Mouse (Mus musculus) midbrain, postnatal 0 days (tissue): ENCODE data around the gene Pitpnm3. TPM values are rescaled to one million over a fixed set of nuclear protein-coding genes. Genes with fewer than 3 reads are reported as not detected.

Experiments
- ATAC-seq: fragments of 200-750 bp; cut with Nextera tagmentation; 2 replicates; pipeline ENCODE4 v1.8.0; 2017; ENCODE audit warnings: moderate number of reproducible peaks, mild to moderate bottlenecking, moderate TSS enrichment, moderate library complexity; ENCODE audit not compliant: low FRiP score
- DNase-seq: peaks from one replicate; pipeline ENCODE4 v3.0.0-alpha.2; 2015; ENCODE audit warnings: low spot score
- H3K27ac ChIP-seq: fragments of 300-500 bp; sonication (generic); 2 replicates; pipeline ENCODE4 v1.5.1; 2014; ENCODE audit warnings: low read depth, mild to moderate bottlenecking, low read length, mixed read lengths
- H3K27me3 ChIP-seq: fragments of 300-500 bp; sonication (generic); 2 replicates; pipeline ENCODE4 v1.6.1; 2014; ENCODE audit warnings: low read length, control low read depth, mixed read lengths; ENCODE audit not compliant: insufficient read depth
- H3K36me3 ChIP-seq: fragments of 300-500 bp; sonication (generic); 2 replicates; pipeline ENCODE4 v1.6.1; 2014; ENCODE audit warnings: low read length, control low read depth, mixed read lengths; ENCODE audit not compliant: insufficient read depth
- H3K4me1 ChIP-seq: fragments of 300-500 bp; sonication (generic); 2 replicates; pipeline ENCODE4 v1.6.1; 2014; ENCODE audit warnings: mild to moderate bottlenecking, control low read depth, antibody characterized with exemption, low read length, mixed read lengths; ENCODE audit not compliant: insufficient read depth
- H3K4me2 ChIP-seq: fragments of 300-500 bp; sonication (generic); 2 replicates; pipeline ENCODE4 v1.6.1; 2014; ENCODE audit warnings: low read depth, mild to moderate bottlenecking, low read length, mixed read lengths; ENCODE audit not compliant: poor library complexity, severe bottlenecking
- H3K4me3 ChIP-seq: fragments of 300-500 bp; sonication (generic); 2 replicates; pipeline ENCODE4 v1.5.1; 2014; ENCODE audit warnings: low read depth, mild to moderate bottlenecking, low read length, moderate library complexity
- H3K9ac ChIP-seq: fragments of 300-500 bp; sonication (generic); replicated peaks from 2 replicates; pipeline ENCODE4 v1.6.1; 2014; ENCODE audit warnings: mild to moderate bottlenecking, low read length, moderate library complexity, mixed read lengths; ENCODE audit not compliant: poor library complexity, severe bottlenecking
- H3K9me3 ChIP-seq: fragments of 300-500 bp; sonication (generic); 2 replicates; pipeline ENCODE4 v1.6.1; 2016; ENCODE audit warnings: low read length, control low read depth
- CTCF ChIP-seq: IDR thresholded peaks from 2 replicates; pipeline ENCODE4 v1.5.1; 2016; ENCODE audit warnings: antibody characterized with exemption, mild to moderate bottlenecking
- WGBS: fragments of 180-500 bp; shearing (Covaris S2); extraction: QIAGEN DNeasy Blood & Tissue Kit; methylation state at CpG from one replicate; pipeline ENCODE4 v1.1.7; 2014; 5-methylcytosine and 5-hydroxymethylcytosine counted together
- polyA plus RNA-seq: library from polyadenylated mRNA; unstranded; fragments of >200 nt; fragmentation: Nextera tagmentation; extraction: Ambion mirVana; gene quantifications from 2 replicates; pipeline ENCODE4 v1.2.1, GENCODE M21; 2015
- total RNA-seq: library from RNA; depleted of rRNA; stranded (reverse); fragments of >200 nt; gene quantifications from 2 replicates; pipeline ENCODE4 v1.2.3, GENCODE M21; 2014

The Pitpnm3 gene
- total and polyA plus RNA-seq, 2 experiments from 2014 or later = 7.9 to 33.0 TPM

- DNase-seq (no peak), ATAC-seq (no peak)
- Histone ChIP-seq H3K4me3 (no peak overlapping the region), H3K27me3 (no peaks in the 10 kb centered on the region), H3K4me1 (no peaks in the 10 kb centered on the region), H3K9ac (no peak overlapping the region), H3K27ac (no peak overlapping the region), H3K9me3 (no peaks in the 10 kb centered on the region), H3K4me2 (no peak overlapping the region), H3K36me3 (peaks cover 36% of the 10 kb centered on the region)
- 66% methylated on average over 4 of the region's 4 CpGs for WGBS
- no peak for TF ChIP-seq CTCF
Observed at GRCm38 (mm10) chr11:72155981-72156428, 20.4 kb upstream of the Pitpnm3 start.

- ATAC-seq = no peak
Observed at GRCm38 (mm10) chr11:72155186-72155980, 19.8 kb upstream of the Pitpnm3 start.

GRCm38 (mm10) chr11:72153122-72153862 is 17.7 kb upstream of the Pitpnm3 start:
- Histone ChIP-seq H3K9ac (no peak overlapping the region), H3K27me3 (no peaks in the 10 kb centered on the region), H3K4me3 (no peak overlapping the region), H3K4me2 (no peak overlapping the region), H3K36me3 (peaks cover 31% of the 10 kb centered on the region), H3K4me1 (no peaks in the 10 kb centered on the region), H3K9me3 (no peaks in the 10 kb centered on the region), H3K27ac (no peak overlapping the region)
- DNase-seq = no peak
- TF ChIP-seq CTCF = no peak
- no peak for ATAC-seq
- WGBS = 79% methylated on average over 12 of the region's 12 CpGs

More at GRCm38 (mm10) chr11:72155186-72155980, 19.8 kb upstream of the Pitpnm3 start:
- H3K4me2 ChIP-seq = no peak overlapping the region
- peaks cover 36% of the 10 kb centered on the region for H3K36me3 ChIP-seq
- no peaks in the 10 kb centered on the region for H3K27me3 ChIP-seq
- no peak overlapping the region for H3K4me3 ChIP-seq
- peak overlapping the region; percentile 19; the same call in 1 of the 2 replicates for H3K27ac ChIP-seq
- H3K4me1 ChIP-seq = no peaks in the 10 kb centered on the region
- 54% methylated on average over 11 of the region's 11 CpGs for WGBS
- H3K9ac ChIP-seq = no peak overlapping the region
- TF ChIP-seq CTCF = peak; percentile 33
- H3K9me3 ChIP-seq = no peaks in the 10 kb centered on the region
- no peak for DNase-seq

GRCm38 (mm10) chr11:72151120-72151519 is 15.5 kb upstream of the Pitpnm3 start:
- no peak for DNase-seq
- Histone ChIP-seq H3K9me3 (no peaks in the 10 kb centered on the region), H3K4me2 (no peak overlapping the region), H3K9ac (no peak overlapping the region), H3K27me3 (no peaks in the 10 kb centered on the region), H3K36me3 (peaks cover 18% of the 10 kb centered on the region), H3K4me3 (no peak overlapping the region), H3K4me1 (no peaks in the 10 kb centered on the region), H3K27ac (no peak overlapping the region)
- ATAC-seq = no peak
- no peak for TF ChIP-seq CTCF
- 65% methylated on average over 2 of the region's 2 CpGs for WGBS

- no peaks in the 10 kb centered on the region for H3K27me3 ChIP-seq
- H3K27ac ChIP-seq = no peak overlapping the region; the same call in 1 of the 2 replicates
- H3K36me3 ChIP-seq = no peaks in the 10 kb centered on the region
- 0 out of 2 replicates have a peak, but pooled peaks have one; percentile 17 for ATAC-seq
- H3K9ac ChIP-seq = no peak overlapping the region
- TF ChIP-seq CTCF = no peak
- DNase-seq = peak; percentile 40
- H3K9me3 ChIP-seq = no peaks in the 10 kb centered on the region
- no peaks in the 10 kb centered on the region; the same call in 1 of the 2 replicates for H3K4me1 ChIP-seq
- no peak overlapping the region for H3K4me2 ChIP-seq
- H3K4me3 ChIP-seq = no peak overlapping the region
- whole genome bisulfite sequencing = 11% methylated on average over 3 of the region's 3 CpGs
Observed at GRCm38 (mm10) chr11:72147910-72148309, 12.3 kb upstream of the Pitpnm3 start.

- WGBS = 100% methylated on average over 1 of the region's 1 CpGs
- DNase-seq = no peak
Observed at GRCm38 (mm10) chr11:72145877-72146248, 10.3 kb upstream of the Pitpnm3 start.

More at GRCm38 (mm10) chr11:72145877-72146248, 10.3 kb upstream of the Pitpnm3 start:
- H3K27me3 ChIP-seq = no peaks in the 10 kb centered on the region
- no peak overlapping the region for H3K9ac ChIP-seq
- ATAC-seq = no peak
- no peaks in the 10 kb centered on the region for H3K9me3 ChIP-seq
- H3K4me2 ChIP-seq = no peak overlapping the region
- no peak overlapping the region for H3K4me3 ChIP-seq
- no peaks in the 10 kb centered on the region; the same call in 1 of the 2 replicates for H3K4me1 ChIP-seq
- no peaks in the 10 kb centered on the region for H3K36me3 ChIP-seq
- TF ChIP-seq CTCF = no peak
- no peak overlapping the region for H3K27ac ChIP-seq
